Mouse (Mus musculus): ENCODE measurements around the gene Aass.

Aass gene

GRCm38 (mm10) chr6:23048836-23049235 lies 84.0 kb downstream of the Aass start:
- no peak for DNase-seq (ENCODE audit: low spot score)

- no peak for DNase-seq (ENCODE audit: low spot score)
Measured at GRCm38 (mm10) chr6:23028251-23028650, 104.5 kb downstream of the Aass start.
